Mouse (Mus musculus) liver, embryonic 16.5 days (tissue): ENCODE measurements at regions not wholly inside any gene's neighbourhood (a gene's known extent, or its start where the extent isn't known, plus 50 kb on each side); places are given as distances from the start of the nearest gene placed in this dataset.

ENCODE experiments used
- ATAC-seq: fragments of 200-750 bp; cut with Nextera tagmentation; 2 replicates; pipeline ENCODE4 v1.8.0; 2017; ENCODE audit warnings: low read depth, mild to moderate bottlenecking, moderate number of reproducible peaks, moderate library complexity
- H3K27ac ChIP-seq: fragments of 300-500 bp; sonication (generic); 2 replicates; pipeline ENCODE4 v1.5.1; 2014; ENCODE audit warnings: mild to moderate bottlenecking, low read length
- H3K27me3 ChIP-seq: fragments of 300-500 bp; sonication (generic); 2 replicates; pipeline ENCODE4 v1.6.1; 2014; ENCODE audit warnings: low read depth, low read length, mixed read lengths; ENCODE audit not compliant: control insufficient read depth, insufficient read depth
- H3K36me3 ChIP-seq: fragments of 300-500 bp; sonication (generic); 2 replicates; pipeline ENCODE4 v1.6.1; 2014; ENCODE audit warnings: mild to moderate bottlenecking; ENCODE audit not compliant: control insufficient read depth, insufficient read depth
- H3K4me1 ChIP-seq: fragments of 300-500 bp; sonication (generic); 2 replicates; pipeline ENCODE4 v1.6.1; 2014; ENCODE audit warnings: low read depth, low read length, mixed read lengths; ENCODE audit not compliant: control insufficient read depth
- H3K4me2 ChIP-seq: fragments of 300-500 bp; sonication (generic); 2 replicates; pipeline ENCODE4 v1.6.1; 2014; ENCODE audit warnings: low read depth, low read length, mixed read lengths
- H3K4me3 ChIP-seq: fragments of 300-500 bp; sonication (generic); 2 replicates; pipeline ENCODE4 v1.5.1; 2014; ENCODE audit warnings: low read depth, mild to moderate bottlenecking, low read length
- H3K9ac ChIP-seq: fragments of 300-500 bp; sonication (generic); 2 replicates; pipeline ENCODE4 v1.6.1; 2014; ENCODE audit warnings: low read depth, low read length
- H3K9me3 ChIP-seq: fragments of 300-500 bp; sonication (generic); replicated peaks from 2 replicates; pipeline ENCODE4 v1.6.1; 2016; ENCODE audit warnings: low read length; ENCODE audit not compliant: control insufficient read depth
- WGBS: fragments of 180-500 bp; shearing (Covaris S2); extraction: QIAGEN DNeasy Blood & Tissue Kit; methylation state at CpG from one replicate; pipeline ENCODE4 v1.1.7; 2014; ENCODE audit not compliant: insufficient replicate concordance; 5-methylcytosine and 5-hydroxymethylcytosine counted together

DNA sequence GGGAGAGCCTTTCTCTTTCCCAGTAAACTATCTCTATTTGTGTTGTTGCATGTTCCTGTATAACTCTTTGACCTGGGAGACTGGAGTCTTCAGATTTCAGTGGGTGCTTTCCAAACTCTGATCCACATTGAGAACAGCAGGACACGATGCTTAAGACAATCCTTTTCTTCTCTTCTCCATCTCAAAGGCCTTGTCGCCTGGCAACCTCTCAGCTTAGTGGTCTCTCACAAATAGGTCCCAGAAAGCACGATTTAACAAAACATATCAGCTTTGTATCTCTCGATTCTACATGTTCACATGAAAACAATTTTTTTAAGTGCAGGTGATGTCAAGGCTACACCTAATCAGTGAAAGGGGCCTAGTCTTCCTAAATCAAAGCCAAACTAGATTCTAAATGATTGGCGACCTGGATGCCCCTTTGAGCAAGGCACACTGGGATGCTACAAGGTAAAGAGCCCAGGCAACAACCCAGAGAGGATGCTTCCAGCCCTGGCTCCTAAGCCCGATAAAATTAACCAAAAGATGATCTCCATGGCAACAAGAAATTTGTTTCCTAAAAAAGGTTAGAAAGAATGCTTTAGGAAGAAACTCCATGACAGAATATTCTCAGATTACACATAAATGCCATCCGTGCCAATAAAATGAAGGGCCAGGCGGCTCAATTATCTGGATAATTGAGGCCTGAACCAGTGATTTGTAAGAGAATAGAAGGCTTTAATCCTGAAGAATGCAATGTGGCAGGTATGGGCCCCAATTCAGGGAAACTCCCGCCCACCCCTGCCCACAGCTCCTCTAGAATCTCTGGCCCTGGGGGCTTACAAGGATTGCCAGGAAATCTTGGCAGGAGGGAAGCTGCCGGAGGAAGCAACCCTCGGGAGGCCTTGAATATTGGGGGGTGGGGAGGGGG lies 157.8 kb downstream of the Mycn start:
- no peak for ATAC-seq
- H3K27me3 ChIP-seq, result peaks cover 4% of the 10 kb centered on the region; the same call in 1 of the 2 replicates
- no peak overlapping the region for H3K27ac ChIP-seq
- no peak overlapping the region for H3K4me2 ChIP-seq
- no peaks in the 10 kb centered on the region; the same call in 1 of the 2 replicates for H3K4me1 ChIP-seq
- no peaks in the 10 kb centered on the region for H3K9me3 ChIP-seq
- no peak overlapping the region for H3K9ac ChIP-seq
- no peak overlapping the region for H3K4me3 ChIP-seq
- WGBS, result 46% methylated on average over 11 of the region's 11 CpGs
- no peaks in the 10 kb centered on the region for H3K36me3 ChIP-seq

- Histone ChIP-seq H3K4me3 (no peak overlapping the region), H3K4me2 (no peak overlapping the region), H3K9ac (no peak overlapping the region), H3K27ac (no peak overlapping the region), H3K4me1 (no peaks in the 10 kb centered on the region), H3K27me3 (no peaks in the 10 kb centered on the region), H3K36me3 (no peaks in the 10 kb centered on the region), H3K9me3 (no peaks in the 10 kb centered on the region)
- no peak for ATAC-seq
- 71% methylated on average over 5 of the region's 5 CpGs for WGBS
Observed at GRCm38 (mm10) chr12:12781526-12781925, 160.2 kb downstream of the Mycn start.

DNA sequence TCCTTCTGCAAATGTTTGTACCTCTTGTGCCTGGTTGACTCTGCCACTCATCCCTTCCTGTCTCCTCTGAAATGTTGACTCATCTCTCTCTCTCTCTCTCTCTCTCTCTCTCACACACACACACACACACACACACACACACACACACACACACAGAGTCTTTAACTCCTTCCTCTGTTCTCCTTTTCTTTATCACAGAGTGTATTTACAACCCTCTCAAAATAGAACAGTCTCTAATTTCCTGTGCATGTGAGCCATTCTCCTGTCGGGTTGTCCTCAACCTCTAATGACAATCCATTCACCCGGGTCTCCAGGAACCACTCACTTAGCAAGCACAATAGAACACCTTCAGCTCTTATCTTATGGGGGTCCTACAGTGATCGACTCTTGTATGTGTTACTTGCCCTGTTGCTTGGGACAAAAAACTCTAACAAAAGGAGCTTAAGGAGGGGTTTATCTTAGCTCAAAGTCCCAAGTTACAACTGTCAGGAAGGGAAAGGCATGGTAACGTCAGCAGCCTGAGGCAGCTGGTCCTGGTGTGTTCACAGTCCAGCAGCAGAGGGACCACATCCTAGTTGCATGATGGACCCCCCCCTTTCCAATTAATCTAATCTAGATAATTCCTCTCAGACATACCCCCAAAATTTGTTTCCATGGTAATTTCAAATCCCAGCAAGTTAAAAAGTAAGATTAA lies 163.0 kb downstream of the Mycn start:
- WGBS, result 13% methylated on average over 4 of the region's 4 CpGs

GRCm38 (mm10) chr12:12777422-12777821 lies 164.3 kb downstream of the Mycn start:
- no peaks in the 10 kb centered on the region for H3K27me3 ChIP-seq
- no peak overlapping the region for H3K4me2 ChIP-seq
- H3K27ac ChIP-seq, result no peak overlapping the region
- H3K36me3 ChIP-seq, result no peaks in the 10 kb centered on the region
- H3K4me3 ChIP-seq, result no peak overlapping the region
- ATAC-seq, result peak; percentile 95
- H3K4me1 ChIP-seq, result no peaks in the 10 kb centered on the region
- no peaks in the 10 kb centered on the region for H3K9me3 ChIP-seq
- 47% methylated on average over 8 of the region's 8 CpGs for WGBS
- H3K9ac ChIP-seq, result no peak overlapping the region

More for the DNA sequence above, 163.0 kb downstream of the Mycn start:
- no peak for ATAC-seq
- H3K9ac ChIP-seq, result no peak overlapping the region
- no peaks in the 10 kb centered on the region for H3K27me3 ChIP-seq
- H3K4me1 ChIP-seq, result no peaks in the 10 kb centered on the region
- H3K9me3 ChIP-seq, result no peaks in the 10 kb centered on the region
- no peaks in the 10 kb centered on the region for H3K36me3 ChIP-seq
- no peak overlapping the region for H3K4me3 ChIP-seq
- H3K4me2 ChIP-seq, result no peak overlapping the region
- H3K27ac ChIP-seq, result no peak overlapping the region

DNA sequence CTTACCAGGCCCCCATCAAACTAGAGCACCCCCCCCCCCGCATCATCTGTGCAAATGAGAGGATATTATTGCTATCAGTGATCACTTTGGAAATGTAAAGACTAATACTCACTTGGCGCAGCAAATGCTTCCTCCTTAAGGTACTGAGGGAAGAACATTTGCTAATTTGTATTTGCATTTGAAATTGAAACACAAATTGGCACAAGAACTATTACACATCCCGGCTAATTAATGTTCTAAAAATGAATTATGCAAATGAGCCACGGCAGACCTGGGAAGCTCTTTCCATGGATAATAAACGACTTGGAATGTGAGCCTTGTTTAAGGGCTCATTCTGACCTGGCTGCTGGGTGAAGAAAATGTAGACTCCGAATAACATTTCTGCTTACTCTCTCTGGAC lies 164.9 kb downstream of the Mycn start:
- Histone ChIP-seq H3K9ac (no peak overlapping the region), H3K4me1 (no peaks in the 10 kb centered on the region), H3K4me2 (no peak overlapping the region), H3K27ac (no peak overlapping the region), H3K9me3 (no peaks in the 10 kb centered on the region), H3K27me3 (no peaks in the 10 kb centered on the region), H3K36me3 (no peaks in the 10 kb centered on the region), H3K4me3 (no peak overlapping the region)
- 54% methylated on average over 6 of the region's 6 CpGs for WGBS
- ATAC-seq, result no peak

DNA sequence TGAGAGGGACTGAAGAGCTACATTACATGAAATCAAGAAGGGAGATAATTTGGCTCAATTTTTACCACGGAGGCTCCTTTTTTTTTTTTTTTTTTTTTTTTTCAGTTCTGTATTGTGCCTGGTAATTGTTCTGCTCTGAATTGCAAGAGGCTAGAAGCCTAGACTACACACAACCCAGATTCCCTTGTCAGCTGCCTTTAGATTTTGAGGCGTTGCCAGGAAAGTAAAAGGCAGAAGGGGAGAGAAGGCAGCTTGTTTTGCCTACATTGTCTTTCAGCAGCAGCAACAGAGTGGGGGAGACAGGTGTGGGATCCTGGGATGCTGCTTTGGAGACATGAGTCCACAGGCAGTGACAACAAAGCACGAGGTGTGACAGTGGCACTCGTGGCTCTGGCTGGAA lies 170.7 kb downstream of the Mycn start:
- ATAC-seq, result no peak
- Histone ChIP-seq H3K9ac (no peak overlapping the region), H3K9me3 (no peaks in the 10 kb centered on the region), H3K27ac (no peak overlapping the region), H3K27me3 (no peaks in the 10 kb centered on the region), H3K4me1 (no peaks in the 10 kb centered on the region), H3K4me3 (no peak overlapping the region), H3K36me3 (no peaks in the 10 kb centered on the region), H3K4me2 (no peak overlapping the region)
- 50% methylated on average over 4 of the region's 4 CpGs for WGBS

DNA sequence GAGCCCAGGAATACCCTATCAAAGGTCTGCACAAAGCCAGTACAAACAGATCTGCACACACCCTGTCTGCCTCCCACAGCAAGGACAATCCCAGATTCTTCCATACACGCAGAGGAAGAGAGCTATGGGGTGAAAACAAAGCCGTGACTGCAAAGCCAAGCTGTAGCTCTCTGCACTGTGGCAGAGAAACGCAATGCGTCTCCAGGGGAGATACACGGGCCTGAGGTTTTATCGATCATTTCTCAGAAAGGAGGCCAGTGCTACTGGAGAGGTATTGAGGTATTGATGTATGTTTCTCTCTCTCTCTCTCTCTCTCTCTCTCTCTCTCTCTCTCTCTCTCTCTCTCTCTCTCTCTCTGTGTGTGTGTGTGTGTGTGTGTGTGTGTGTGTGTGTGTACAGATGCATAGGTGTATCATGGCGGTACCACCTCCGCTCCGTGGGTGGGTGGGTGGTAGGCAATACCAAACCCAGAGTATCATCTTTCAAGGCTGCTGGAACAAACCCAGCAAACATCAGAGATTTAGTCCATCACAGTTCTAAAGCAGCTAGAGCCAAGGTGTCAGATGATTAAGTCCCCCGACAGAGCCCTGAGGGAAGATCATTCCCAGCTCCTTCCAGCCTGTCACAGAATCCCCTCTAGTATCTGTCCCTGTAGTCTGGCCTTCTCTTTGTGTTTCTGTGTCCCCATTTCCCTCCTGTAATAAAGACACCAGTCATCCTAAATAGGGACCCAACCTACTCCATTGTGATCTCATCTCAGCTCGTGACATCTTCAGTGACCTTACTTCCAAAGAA lies 175.0 kb downstream of the Mycn start:
- H3K36me3 ChIP-seq, result no peaks in the 10 kb centered on the region
- no peaks in the 10 kb centered on the region for H3K4me1 ChIP-seq
- H3K9me3 ChIP-seq, result no peaks in the 10 kb centered on the region
- no peak overlapping the region for H3K4me3 ChIP-seq
- H3K27ac ChIP-seq, result no peak overlapping the region
- no peak for ATAC-seq
- no peak overlapping the region for H3K4me2 ChIP-seq
- 67% methylated on average over 11 of the region's 11 CpGs for WGBS
- no peak overlapping the region for H3K9ac ChIP-seq
- no peaks in the 10 kb centered on the region for H3K27me3 ChIP-seq

DNA sequence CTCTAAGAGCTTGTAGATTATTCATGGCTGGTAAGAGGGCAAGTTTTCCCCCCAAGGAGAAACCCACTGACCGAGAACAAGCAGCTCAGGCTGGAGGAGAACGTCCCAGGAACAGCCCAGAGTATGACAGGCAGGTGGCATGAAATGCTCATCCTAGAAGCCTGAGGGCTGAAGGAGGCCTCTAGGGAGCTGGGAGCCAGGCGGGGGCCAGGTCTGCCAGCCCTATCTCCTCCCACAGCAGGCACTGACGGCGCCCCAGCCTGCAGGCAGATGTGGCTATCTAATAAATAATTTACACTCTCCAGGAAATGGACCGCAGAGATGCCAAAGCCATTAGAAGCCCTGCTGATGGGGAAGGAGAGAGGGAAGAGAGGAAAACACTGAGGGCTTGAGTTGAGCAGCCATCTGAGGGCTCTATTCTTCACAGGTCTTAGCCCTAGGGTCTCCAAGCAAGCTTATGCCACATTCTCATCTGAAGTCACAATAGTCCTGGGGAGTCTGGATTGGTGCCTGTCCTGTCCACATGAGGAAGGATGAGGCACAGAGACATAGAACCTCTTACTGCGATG lies 176.1 kb downstream of the Mycn start:
- no peak overlapping the region for H3K27ac ChIP-seq
- H3K4me1 ChIP-seq, result no peaks in the 10 kb centered on the region
- H3K9me3 ChIP-seq, result no peaks in the 10 kb centered on the region
- no peak for ATAC-seq
- H3K4me2 ChIP-seq, result no peak overlapping the region
- no peak overlapping the region for H3K4me3 ChIP-seq
- 32% methylated on average over 7 of the region's 7 CpGs for WGBS
- H3K9ac ChIP-seq, result no peak overlapping the region
- H3K36me3 ChIP-seq, result no peaks in the 10 kb centered on the region
- no peaks in the 10 kb centered on the region for H3K27me3 ChIP-seq
